ENCODE assay signal across 21 mouse cellular contexts in the genomic region with DNA sequence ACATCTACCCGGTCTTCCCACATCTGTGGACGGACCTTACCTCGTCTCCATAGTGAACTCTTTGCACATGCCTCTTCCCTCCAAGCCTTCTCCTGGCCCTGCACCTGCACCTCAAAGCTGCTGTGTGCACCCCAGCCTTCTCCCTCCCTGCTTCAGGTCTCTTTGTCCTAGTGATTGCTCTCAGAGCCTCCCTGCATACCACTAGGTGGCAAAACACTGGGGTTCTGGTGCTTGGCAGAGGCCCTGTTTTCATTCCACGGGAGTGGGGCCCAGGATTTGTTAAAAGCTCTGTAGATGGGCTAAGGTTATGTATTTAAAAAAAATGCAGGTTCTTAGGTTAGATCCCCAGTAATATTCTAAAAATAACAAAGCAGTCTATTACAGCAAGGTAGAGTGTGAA. TPM values are rescaled to one million over a fixed set of nuclear protein-coding genes. Genes with fewer than 3 reads are reported as not detected.
DNase-seq lines count a peak whose midpoint lies in the region; ATAC-seq and TF ChIP-seq lines count a peak whose summit lies in the region.
"Had no signal": no experiment of that assay in that cellular context is flagged by ENCODE, and none has a peak within 500 bp of the region (broad histone marks: within the 10 kb centered on the region; RNA-seq: fewer than 3 reads in every experiment).

No protein-coding gene starts in this region.

- H3K4me3 ChIP-seq in cerebellum, adult 2 months (replicated peaks; ENCODE audit: insufficient read depth, low read depth, low read length): no peak overlapping the region
- no peak overlapping the region for H3K4me3 ChIP-seq in kidney, postnatal 0 days (replicated peaks; ENCODE audit: low read depth, low read length)
- no peak overlapping the region for H3K4me3 ChIP-seq in lung, embryonic 16.5 days (ENCODE audit: low read length)
- H3K4me3 ChIP-seq in hindbrain, embryonic 10.5 days: no peak overlapping the region
- H3K4me3 ChIP-seq: embryonic facial prominence, embryonic 10.5 days; limb, embryonic 15.5 days; stomach, embryonic 15.5 days had no signal

- peaks cover 16% of the 10 kb centered on the region for H3K4me1 ChIP-seq in cerebellum, adult 2 months (ENCODE audit: control insufficient read depth, insufficient read depth, low read length)
- H3K4me1 ChIP-seq in kidney, postnatal 0 days (replicated peaks; ENCODE audit: insufficient read depth, low read length): no peaks in the 10 kb centered on the region; the same call in 1 of the 2 replicates
- H3K4me1 ChIP-seq in lung, embryonic 16.5 days (replicated peaks; ENCODE audit: control insufficient read depth, insufficient read depth, low read length): peaks cover 8% of the 10 kb centered on the region; the same call in 1 of the 2 replicates
- peaks cover 28% of the 10 kb centered on the region for H3K4me1 ChIP-seq in hindbrain, embryonic 10.5 days (replicated peaks)

- WGBS in cerebellum, adult 2 months: 71% methylated on average over 4 of the region's 4 CpGs
- WGBS in kidney, postnatal 0 days: 73% methylated on average over 4 of the region's 4 CpGs
- WGBS in lung, embryonic 16.5 days: 51% methylated on average over 4 of the region's 4 CpGs
- 70% methylated on average over 4 of the region's 4 CpGs for WGBS in hindbrain, embryonic 10.5 days

- no peak for ATAC-seq in kidney, postnatal 0 days (replicated peaks; ENCODE audit: low FRiP score, low read depth)
- ATAC-seq in lung, embryonic 16.5 days (ENCODE audit: low read depth): no peak

- no peaks in the 10 kb centered on the region for H3K9me3 ChIP-seq in kidney, postnatal 0 days (replicated peaks; ENCODE audit: low read length)
- H3K9me3 ChIP-seq in lung, embryonic 16.5 days (ENCODE audit: control insufficient read depth, low read length): no peaks in the 10 kb centered on the region
- H3K9me3 ChIP-seq in hindbrain, embryonic 10.5 days: no peaks in the 10 kb centered on the region
- H3K9me3 ChIP-seq: embryonic facial prominence, embryonic 10.5 days; limb, embryonic 15.5 days; stomach, embryonic 15.5 days had no signal

- H3K4me2 ChIP-seq in kidney, postnatal 0 days (ENCODE audit: low read length): no peak overlapping the region
- no peak overlapping the region for H3K4me2 ChIP-seq in lung, embryonic 16.5 days (ENCODE audit: low read depth, low read length)
- H3K4me2 ChIP-seq: limb, embryonic 15.5 days; midbrain, embryonic 11.5 days; stomach, embryonic 15.5 days had no signal

- H3K9ac ChIP-seq in kidney, postnatal 0 days (ENCODE audit: low read depth, low read length): no peak overlapping the region
- H3K9ac ChIP-seq in lung, embryonic 16.5 days (ENCODE audit: low read length): no peak overlapping the region
- H3K9ac ChIP-seq: limb, embryonic 15.5 days; stomach, embryonic 15.5 days had no signal

- no peak for DNase-seq in cerebellum, adult 2 months
- no peak for DNase-seq in cerebellum, postnatal 4 days (ENCODE audit: low spot score in 2 of 2)
- no peak for DNase-seq in kidney, postnatal 0 days (ENCODE audit: low spot score)
- no peak for DNase-seq in kidney, postnatal 10 days
- DNase-seq in lung, postnatal 4 days: no peak
- peak; percentile 33 for DNase-seq in NIH3T3 (ENCODE audit: low read depth)
- no peak for DNase-seq in hindbrain, embryonic 10.5 days (ENCODE audit: low spot score)
- DNase-seq: adrenal gland, postnatal 14 days; gastrocnemius, postnatal 14 days; heart, adult 18-20 months; heart, postnatal 4 days; layer of hippocampus, postnatal 36 days; retina, postnatal 1 day; thymus, adult 2 months had no signal

- 0 out of 2 replicates have a peak, but pooled peaks cover 4% of the 10 kb centered on the region for H3K36me3 ChIP-seq in kidney, postnatal 0 days (ENCODE audit: insufficient read depth, low read length)
- H3K36me3 ChIP-seq in lung, embryonic 16.5 days (ENCODE audit: control insufficient read depth, insufficient read depth, low read length): 0 out of 2 replicates have a peak, but pooled peaks cover 4% of the 10 kb centered on the region
- peaks cover 7% of the 10 kb centered on the region for H3K36me3 ChIP-seq in hindbrain, embryonic 10.5 days

- no peak for TF ChIP-seq POLR2A in cerebellum, adult 2 months (IDR thresholded peaks at IDR 0.05; ENCODE audit: borderline replicate concordance, insufficient read depth, low read length)

- TF ChIP-seq CTCF in cerebellum, adult 2 months (IDR thresholded peaks at IDR 0.05; ENCODE audit: borderline replicate concordance, insufficient read depth, low read depth, low read length): peak; percentile 14; the same call in 1 of the 2 replicates
- TF ChIP-seq CTCF in kidney, postnatal 0 days (IDR thresholded peaks at IDR 0.05; ENCODE audit: low read depth): peak; percentile 29; the same call in 1 of the 2 replicates

- no peak overlapping the region for H3K27ac ChIP-seq in cerebellum, adult 2 months (ENCODE audit: insufficient read depth, low read length)
- H3K27ac ChIP-seq in kidney, postnatal 0 days: no peak overlapping the region
- peak overlapping the region; percentile 70 for H3K27ac ChIP-seq in lung, embryonic 16.5 days (ENCODE audit: low read length)
- H3K27ac ChIP-seq in hindbrain, embryonic 10.5 days: no peak overlapping the region
- H3K27ac ChIP-seq: embryonic facial prominence, embryonic 10.5 days; limb, embryonic 15.5 days; macrophage; stomach, embryonic 15.5 days had no signal

- H3K27me3 ChIP-seq in cerebellum, adult 2 months (ENCODE audit: control insufficient read depth, insufficient read depth, low read length): no peaks in the 10 kb centered on the region
- peaks cover 26% of the 10 kb centered on the region for H3K27me3 ChIP-seq in kidney, postnatal 0 days (ENCODE audit: insufficient read depth, low read length)
- peaks cover 35% of the 10 kb centered on the region for H3K27me3 ChIP-seq in lung, embryonic 16.5 days (ENCODE audit: control insufficient read depth, insufficient read depth, low read depth, low read length)
- peaks cover 45% of the 10 kb centered on the region for H3K27me3 ChIP-seq in hindbrain, embryonic 10.5 days (ENCODE audit: insufficient read depth, poor library complexity, severe bottlenecking)

RNA-seq across cellular contexts. Expression of a gene that starts 5.0 kb away (rescaled TPM):
- 12.7 and 15.3 TPM in 2 replicates for polyA plus RNA-seq in cerebellum, adult 2 months (2012; rRNA removed)
- polyA plus RNA-seq in kidney, postnatal 0 days (2015; fragmentation: Nextera tagmentation; extraction: Ambion mirVana): 0.21 and 0.36 TPM in 2 replicates
- polyA plus RNA-seq in lung, embryonic 16.5 days (2015; fragmentation: Nextera tagmentation; extraction: Ambion mirVana): 0.35 and 0.60 TPM in 2 replicates
- polyA plus RNA-seq in hindbrain, embryonic 10.5 days (2016; fragmentation: Nextera tagmentation; extraction: Ambion mirVana): 0.26 and 0.46 TPM in 2 replicates

RNA-seq across cellular contexts. Expression of a gene that starts 33.3 kb away (rescaled TPM):
- polyA plus RNA-seq in cerebellum, adult 2 months (2012; rRNA removed): 104 and 107 TPM in 2 replicates
- 19.9 and 20.3 TPM in 2 replicates for polyA plus RNA-seq in kidney, postnatal 0 days (2015; fragmentation: Nextera tagmentation; extraction: Ambion mirVana)
- 26.3 and 26.4 TPM in 2 replicates for polyA plus RNA-seq in lung, embryonic 16.5 days (2015; fragmentation: Nextera tagmentation; extraction: Ambion mirVana)
- 35.3 and 40.2 TPM in 2 replicates for polyA plus RNA-seq in hindbrain, embryonic 10.5 days (2016; fragmentation: Nextera tagmentation; extraction: Ambion mirVana)

RNA-seq across cellular contexts. Expression of a gene that starts 49.9 kb away (rescaled TPM):
- 11.7 and 12.8 TPM in 2 replicates for polyA plus RNA-seq in cerebellum, adult 2 months (2012; rRNA removed)
- 12.5 and 18.9 TPM in 2 replicates for polyA plus RNA-seq in kidney, postnatal 0 days (2015; fragmentation: Nextera tagmentation; extraction: Ambion mirVana)
- 8.9 and 9.8 TPM in 2 replicates for polyA plus RNA-seq in lung, embryonic 16.5 days (2015; fragmentation: Nextera tagmentation; extraction: Ambion mirVana)
- polyA plus RNA-seq in hindbrain, embryonic 10.5 days (2016; fragmentation: Nextera tagmentation; extraction: Ambion mirVana): 3.1 and 3.6 TPM in 2 replicates

RNA-seq across cellular contexts. Expression of a gene that starts 50.3 kb away (rescaled TPM):
- polyA plus RNA-seq in cerebellum, adult 2 months (2012; rRNA removed): 90.4 and 98.9 TPM in 2 replicates
- not detected in 2 replicates for polyA plus RNA-seq in kidney, postnatal 0 days (2015; fragmentation: Nextera tagmentation; extraction: Ambion mirVana)
- polyA plus RNA-seq in lung, embryonic 16.5 days (2015; fragmentation: Nextera tagmentation; extraction: Ambion mirVana): 0.11 and 0.40 TPM in 2 replicates
- polyA plus RNA-seq in hindbrain, embryonic 10.5 days (2016; fragmentation: Nextera tagmentation; extraction: Ambion mirVana): 1.7 and 4.2 TPM in 2 replicates
- polyA plus RNA-seq: kidney, embryonic 14.5 days; macrophage had no signal
